Mouse (Mus musculus): Measurements from ENCODE around the gene Rarb.

The Rarb gene

DNA sequence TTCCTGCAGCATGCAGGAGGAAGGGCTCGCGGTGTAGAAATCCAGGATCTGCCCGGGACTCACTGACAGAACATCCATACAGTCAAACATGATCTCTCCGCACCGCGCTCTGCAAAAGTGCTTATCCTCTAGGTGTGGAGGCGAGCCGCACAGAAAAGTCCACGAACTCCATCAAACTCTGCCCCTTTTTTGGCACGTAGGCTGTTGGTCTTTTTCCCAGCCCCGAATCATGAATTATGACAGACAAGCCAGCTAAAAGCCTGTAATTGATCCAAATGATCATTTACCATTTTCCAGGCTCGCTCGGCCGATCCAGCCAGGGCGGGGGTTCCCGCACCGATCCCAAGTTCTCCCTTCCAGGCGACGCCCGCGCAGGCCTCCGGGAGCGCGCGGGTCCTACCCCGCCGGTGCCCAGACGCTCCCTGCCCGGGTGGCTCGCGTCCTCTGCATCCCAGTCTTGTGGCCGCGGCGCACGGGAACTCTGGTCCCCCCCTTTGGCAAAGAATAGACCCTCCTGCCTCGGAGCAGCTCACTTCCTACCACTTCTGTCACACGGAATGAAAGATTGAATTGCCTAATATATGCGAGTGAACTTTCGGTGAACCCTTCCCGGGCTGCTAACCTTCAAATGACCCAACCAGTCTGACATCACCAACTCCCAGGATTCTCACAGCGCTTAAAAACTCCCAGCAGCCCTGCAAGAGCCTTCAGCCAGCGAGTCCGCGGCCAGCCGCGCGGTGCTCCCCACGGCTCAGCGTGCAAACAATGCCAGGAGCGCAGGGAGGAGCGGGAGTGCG lies 243.8 kb downstream of the Rarb start:
- peak; percentile 45 for DNase-seq

DNA sequence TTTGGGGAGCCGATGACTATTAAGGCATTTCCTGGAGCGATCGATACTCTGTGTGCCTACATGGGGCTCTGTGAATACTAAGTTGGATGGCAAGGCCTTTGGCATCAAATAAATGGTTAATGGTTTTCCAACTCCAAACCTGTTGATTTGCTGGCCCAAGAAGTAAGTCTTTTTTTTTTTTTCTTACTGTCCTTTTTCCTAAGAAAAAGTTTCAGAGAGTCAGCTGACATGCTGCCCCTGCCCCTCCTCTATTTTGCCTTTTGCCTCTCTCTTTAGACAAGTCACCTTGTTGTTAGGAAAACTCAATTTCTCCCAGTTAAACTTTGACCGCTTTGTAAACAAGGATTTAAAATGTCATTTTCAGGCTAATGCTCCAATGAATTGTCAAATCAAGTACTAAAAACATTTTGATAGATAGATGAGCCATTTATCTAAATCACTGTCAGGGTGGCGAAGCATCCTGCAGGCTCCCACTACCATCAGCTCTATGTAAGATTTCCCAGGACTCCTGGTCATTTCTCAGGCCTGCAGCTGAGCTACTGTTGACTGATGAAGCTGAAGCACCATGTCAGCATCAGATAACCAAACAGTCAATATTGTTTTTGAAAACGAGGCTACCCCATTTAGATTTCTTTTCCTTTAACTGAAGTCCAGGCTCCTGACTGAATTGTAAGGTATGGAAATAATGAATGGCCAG lies 245.3 kb downstream of the Rarb start:
- DNase-seq = no peak

DNA sequence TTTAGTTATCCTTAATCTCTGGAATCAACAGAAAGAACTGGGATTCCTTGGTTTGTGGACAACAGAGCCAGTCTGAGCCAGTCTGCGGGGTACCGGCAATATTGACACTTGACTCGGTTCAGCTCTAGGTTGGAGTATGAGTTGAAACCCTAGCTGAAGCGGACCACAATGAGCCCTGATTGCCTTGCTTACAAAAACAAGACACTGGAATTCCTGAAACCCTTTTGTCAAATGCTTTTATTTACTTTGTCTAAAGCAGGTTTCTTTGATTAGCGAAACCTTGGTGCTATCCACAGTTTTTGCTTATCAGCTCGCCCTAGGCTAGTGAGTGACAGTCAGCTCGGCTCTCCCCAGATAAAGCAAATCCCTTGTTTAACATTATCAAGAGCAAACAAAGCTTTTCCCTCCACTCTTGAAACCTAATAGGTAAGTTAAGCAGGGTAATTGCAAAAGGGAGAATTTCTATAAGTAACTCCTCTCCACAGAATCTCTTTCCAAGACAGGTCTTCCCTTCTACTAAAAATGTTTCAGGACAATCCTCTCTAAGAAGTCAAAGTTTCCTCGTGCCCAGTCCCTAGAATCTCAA lies 246.1 kb downstream of the Rarb start:
- no peak for DNase-seq

- no peak for DNase-seq
Measured at GRCm38 (mm10) chr14:16569506-16570001, 249.4 kb downstream of the Rarb start.

- no peak for DNase-seq
Measured at GRCm38 (mm10) chr14:16566920-16567319, 252.0 kb downstream of the Rarb start.

DNA sequence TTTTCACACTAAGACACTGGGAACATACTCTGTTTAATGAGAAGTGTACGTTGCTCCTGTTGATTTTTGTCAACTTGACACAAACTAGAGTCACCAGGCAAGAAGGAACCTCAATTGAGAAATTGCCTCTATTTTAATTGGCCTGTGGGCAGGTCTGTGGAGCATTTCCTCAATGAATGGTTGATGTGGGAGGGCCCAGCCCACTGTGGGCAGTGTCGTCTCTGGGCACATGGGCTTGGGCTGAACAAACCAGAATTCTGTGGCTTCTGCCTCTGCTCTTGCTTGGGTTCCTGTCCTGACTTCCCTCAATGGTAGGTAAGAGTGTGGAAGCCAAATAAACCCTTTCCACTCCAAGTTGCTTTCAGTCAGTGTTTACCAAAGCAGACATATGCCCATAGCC lies 255.0 kb downstream of the Rarb start:
- DNase-seq = no peak

DNA sequence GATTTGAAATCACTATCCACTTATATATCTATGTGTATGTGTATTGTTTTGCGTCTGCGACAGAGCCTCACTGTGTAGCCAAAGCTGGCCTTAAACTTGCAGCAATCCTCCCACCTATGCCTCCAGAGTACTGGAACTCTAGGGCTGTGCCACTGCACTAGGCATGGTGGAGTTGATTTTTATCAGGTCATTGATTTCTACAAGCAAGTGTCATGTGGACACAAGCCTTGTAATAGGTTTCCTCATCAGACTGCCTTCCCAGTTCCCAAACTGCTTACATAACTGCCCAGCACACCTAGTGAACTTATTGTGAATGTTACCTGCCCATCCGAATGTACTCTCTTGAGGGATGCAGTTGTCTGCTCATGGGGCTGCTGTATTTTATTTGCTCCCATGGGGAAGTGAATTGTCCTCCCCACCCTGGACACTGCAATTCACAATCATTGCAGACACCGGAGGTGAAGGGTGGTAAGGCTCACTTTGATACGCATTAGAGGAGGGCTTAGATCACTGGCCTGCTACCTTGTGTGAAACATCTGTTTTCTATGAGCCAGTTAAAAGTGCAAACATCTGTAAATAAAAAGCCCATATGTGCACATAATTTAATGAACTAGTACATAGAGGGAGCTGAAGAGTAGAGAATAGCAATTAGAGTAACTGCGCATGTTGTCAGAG lies 257.3 kb downstream of the Rarb start:
- DNase-seq = no peak

DNA sequence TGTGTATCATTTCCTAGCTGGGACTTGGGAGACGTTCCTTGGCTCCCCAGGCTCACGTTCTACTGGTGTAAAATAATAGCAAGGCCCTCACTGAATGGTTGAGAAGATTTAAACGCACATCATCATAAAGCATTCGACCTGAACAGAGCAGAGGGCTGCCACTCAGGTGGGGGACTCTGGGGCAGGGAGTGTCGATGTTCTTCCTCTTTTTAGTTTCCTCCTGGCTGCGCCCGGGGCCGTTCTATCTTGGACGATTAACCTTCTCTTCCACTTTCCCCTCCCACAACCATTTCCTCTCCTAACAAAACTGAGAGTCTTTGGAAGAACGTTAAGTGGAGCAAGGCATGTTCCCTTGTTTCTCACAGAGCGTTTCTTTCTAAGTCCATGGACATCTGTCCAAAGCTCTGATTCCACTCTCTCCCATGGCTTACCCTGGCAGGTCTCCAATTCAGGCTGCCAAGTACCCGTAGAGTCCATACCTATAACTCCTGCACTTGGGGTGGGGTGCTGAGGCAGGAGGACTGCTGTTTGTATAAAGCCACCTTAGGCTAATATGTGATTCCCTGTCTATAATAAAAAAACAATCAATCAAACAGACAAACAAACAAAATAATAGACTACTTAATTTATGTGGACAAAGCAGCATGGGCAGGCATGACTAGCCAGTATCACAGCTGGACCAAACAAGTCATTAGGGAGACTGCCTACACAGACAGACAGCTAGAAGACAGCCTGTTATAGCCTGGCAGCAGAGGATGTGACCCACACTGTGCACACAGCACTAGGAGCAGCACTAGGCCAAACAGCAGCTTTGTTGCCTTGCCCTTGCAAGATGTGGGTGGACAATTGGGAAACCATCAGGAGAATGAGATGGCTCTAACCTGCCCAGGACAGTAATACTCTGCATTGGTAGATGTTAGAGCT lies 259.4 kb downstream of the Rarb start:
- DNase-seq = no peak

- DNase-seq = no peak
Measured at GRCm38 (mm10) chr14:16558033-16558432, 260.9 kb downstream of the Rarb start.

- DNase-seq = no peak
Measured at GRCm38 (mm10) chr14:16554643-16555459, 264.1 kb downstream of the Rarb start.

GRCm38 (mm10) chr14:16554319-16554642 lies 264.7 kb downstream of the Rarb start:
- DNase-seq = no peak

DNA sequence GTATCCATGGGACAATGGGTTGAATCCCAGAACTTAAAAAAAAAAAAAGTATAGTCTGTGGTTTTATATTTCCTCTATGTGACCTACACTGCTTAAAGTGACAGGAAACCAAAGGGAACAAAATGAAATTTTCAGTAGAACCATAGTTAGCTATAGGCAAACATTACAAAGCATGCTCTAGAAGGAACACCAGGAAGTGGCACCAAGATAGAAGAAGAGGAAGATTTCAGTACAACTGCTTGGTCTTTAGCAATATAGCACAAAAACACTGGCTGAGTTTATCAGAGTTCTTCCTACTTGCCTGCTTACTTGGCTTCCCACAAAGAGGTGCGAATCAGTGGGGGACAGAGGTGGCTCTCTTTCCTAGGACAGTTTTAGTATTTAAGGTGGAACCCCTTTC lies 266.7 kb downstream of the Rarb start:
- DNase-seq = no peak

DNA sequence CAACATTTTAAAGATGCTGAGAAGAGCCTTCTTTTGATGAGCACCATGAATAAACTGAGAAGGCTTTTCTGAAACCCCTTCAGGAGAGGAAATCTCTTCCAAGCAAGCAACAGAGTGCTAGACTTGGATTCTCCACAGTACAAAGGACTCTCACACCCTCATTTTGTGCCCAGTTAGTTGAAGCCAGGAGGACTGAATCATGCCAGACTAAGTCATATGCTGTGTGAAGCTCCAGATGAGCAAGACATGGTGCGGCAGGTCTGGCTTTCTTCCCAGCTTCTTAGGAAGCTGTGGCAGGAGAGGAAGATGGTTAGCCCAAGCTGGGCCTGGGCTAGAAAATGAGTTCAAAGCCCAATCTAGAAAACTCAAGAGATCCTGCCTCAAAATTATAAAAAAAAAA lies 267.1 kb downstream of the Rarb start:
- DNase-seq = no peak

- DNase-seq = no peak
Measured at GRCm38 (mm10) chr14:16548200-16548576, 270.8 kb downstream of the Rarb start.

- peak; percentile 22 for DNase-seq
Measured at GRCm38 (mm10) chr14:16547492-16548199, 271.3 kb downstream of the Rarb start.

- no peak for DNase-seq
Measured at GRCm38 (mm10) chr14:16544995-16545394, 274.0 kb downstream of the Rarb start.

DNA sequence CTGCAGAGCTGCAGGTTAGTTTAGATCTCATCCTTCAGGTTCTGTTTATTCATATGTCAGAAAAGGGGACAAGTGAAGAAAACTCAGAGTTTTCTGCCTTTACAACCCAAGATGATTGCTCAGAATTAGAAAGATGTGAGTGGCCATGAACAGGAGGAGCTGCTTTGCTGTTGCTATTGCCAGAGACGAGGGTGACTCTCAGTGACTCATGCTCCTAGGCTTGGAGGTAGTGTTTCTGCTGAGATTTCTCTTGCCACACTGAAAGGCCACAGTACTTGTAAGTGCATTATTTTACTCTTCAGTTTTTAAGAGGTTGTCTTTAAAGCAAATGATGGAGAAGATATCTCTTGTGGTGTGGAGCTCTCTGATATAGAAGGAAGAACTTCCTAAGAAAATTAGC lies 277.3 kb downstream of the Rarb start:
- DNase-seq = no peak

DNA sequence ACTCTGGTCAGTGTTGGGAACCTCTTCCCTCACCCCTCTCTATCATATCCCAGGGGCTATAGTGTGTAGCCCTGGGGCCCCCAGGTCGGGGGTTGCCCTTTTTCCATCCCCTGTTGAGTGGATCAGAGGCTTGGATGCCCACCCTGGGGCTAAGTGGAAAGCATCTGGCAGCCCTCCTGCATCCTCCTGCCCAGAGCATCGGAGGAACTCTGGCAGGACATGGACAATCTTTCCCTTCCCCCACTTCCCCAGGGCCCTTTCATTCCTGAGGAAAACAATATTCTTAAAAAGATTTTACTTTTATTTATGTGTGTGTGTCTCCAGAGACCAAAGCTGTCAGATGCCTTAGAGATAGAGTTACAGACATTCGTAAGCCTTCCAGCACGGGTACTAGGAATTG lies 281.5 kb downstream of the Rarb start:
- no peak for DNase-seq

DNA sequence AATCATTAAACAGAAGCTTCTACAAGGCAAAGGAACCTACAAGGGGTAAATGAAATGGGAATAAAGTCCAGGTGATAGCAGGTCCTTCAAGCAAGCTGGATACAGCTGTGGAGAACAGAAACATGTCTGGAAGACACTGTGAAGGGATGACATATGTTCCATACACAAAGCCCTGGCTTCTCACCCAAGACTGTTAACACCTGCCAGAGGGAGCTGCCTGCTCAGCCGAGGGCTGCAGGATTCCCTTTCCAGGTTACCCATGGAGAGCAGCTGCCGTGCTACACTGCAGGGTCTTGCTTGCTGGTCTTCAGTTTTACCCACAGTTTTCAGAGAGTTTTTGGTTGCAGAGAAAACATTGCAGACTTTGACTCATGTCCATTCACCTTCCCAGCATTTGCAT lies 290.3 kb downstream of the Rarb start:
- no peak for DNase-seq

DNA sequence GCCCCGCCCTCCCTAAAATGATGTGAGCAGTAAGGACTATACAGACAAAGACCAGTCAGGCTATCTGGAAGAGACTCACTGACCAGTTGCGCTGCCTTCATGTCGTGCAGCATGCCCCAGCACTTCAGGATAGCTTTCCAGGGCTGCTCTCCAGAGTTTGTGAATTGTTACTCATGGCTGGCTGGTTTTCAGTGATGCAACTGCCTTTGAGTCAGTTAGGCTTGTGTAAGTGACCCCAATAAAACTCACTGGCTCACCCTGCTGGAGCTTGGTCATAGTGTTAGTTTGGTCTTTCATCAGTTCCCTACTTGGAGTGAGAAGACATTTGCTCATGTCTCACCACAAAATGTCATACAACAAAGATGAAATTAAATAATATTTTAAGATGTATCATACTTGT lies 292.8 kb downstream of the Rarb start:
- no peak for DNase-seq

Data from cerebellum, adult 8-10 months (tissue).